Mouse (Mus musculus) gastrocnemius, postnatal 4 days (tissue): ENCODE data around the gene Olig1. TPM values are rescaled to one million over a fixed set of nuclear protein-coding genes. Genes with fewer than 3 reads are reported as not detected.

Source experiments
- DNase-seq, 2 experiments: peaks; one replicate each; pipeline ENCODE4 v3.0.0; 2021 to 2022; ENCODE audit warnings: low spot score in 2 of 2, mixed read lengths in 2 of 2
- long read RNA-seq, 2 experiments: library from polyadenylated mRNA; stranded (forward); transcript quantifications; one replicate each; pipeline ENCODE4 v2.0.0; 2021
- total RNA-seq, 2 experiments: library from RNA; stranded (reverse); gene quantifications; 2 replicates each; pipeline ENCODE4 v1.2.3; 2021

Olig1 gene
- total RNA-seq = under 1 TPM in 1 of 2 experiments, not detected in 1; 0.25 TPM
- long read RNA-seq, experiment 1 = 0 reads
- long read RNA-seq, experiment 2 = 0 reads

DNA sequence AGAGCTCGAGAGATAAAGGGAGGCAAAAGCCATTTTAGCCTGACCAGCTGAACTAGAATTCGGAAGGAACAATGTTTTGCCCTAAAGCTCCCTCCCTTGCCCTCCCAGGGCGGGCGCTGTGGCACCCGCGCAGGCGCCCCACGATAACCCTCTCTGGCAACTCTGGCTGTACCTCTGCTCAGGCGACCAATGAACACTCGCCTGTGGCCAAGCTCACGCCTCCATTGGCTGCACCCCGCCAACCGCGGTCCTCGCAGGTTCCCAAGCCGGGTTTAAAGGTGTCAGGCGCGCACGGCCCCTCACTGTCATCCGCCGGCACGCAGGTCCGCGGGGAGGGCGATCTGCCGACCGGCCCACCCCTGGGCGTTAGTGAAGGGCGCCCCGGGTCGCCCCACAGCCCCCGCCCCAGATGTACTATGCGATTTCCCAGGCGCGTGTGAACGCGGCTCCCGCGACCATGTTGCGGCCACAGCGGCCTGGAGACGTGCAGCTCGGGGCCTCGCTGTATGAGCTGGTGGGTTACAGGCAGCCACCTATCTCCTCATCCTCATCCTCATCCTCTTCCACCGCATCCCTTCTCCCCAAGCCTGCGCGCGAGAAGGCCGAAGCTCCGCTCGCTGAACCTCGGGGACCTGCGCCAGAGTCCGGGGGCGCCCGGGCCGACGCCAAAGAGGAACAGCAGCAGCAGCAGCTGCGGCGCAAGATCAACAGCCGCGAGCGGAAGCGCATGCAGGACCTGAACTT lies at the start of gene Olig1:
Olig1 (plus strand) TSS at position 305 of the 744 bp plus-strand sequence.
- peak in 1 of 2 experiments; percentile 40 for DNase-seq

DNA sequence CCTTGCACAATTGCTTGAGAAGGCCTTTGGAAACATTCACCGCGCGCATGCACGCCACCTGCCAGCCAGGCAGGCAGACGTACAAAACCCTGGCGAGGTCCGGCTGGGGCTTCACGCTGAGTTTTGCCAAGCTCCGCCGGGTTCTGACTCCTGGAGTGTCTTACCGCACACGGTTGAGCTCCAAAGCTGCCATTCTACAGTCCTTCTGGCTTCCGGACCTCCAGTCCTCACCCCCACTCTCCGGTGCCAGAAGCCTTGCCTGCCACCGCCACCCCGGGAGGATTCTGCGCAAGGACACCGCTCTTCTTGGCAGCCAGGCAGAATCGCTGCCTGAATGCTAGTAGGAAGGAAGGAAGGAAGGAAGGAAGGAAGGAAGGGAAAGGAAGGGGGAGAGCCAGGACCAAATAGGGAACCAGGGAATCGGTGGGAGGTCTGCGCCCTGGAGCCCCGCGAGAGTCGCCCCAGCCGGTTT lies 47.4 kb upstream of the Olig1 start:
- no peak for DNase-seq

GRCm38 (mm10) chr16:91222643-91223271 lies 46.8 kb upstream of the Olig1 start:
- DNase-seq = peak in 1 of 2 experiments; percentile 18

DNA sequence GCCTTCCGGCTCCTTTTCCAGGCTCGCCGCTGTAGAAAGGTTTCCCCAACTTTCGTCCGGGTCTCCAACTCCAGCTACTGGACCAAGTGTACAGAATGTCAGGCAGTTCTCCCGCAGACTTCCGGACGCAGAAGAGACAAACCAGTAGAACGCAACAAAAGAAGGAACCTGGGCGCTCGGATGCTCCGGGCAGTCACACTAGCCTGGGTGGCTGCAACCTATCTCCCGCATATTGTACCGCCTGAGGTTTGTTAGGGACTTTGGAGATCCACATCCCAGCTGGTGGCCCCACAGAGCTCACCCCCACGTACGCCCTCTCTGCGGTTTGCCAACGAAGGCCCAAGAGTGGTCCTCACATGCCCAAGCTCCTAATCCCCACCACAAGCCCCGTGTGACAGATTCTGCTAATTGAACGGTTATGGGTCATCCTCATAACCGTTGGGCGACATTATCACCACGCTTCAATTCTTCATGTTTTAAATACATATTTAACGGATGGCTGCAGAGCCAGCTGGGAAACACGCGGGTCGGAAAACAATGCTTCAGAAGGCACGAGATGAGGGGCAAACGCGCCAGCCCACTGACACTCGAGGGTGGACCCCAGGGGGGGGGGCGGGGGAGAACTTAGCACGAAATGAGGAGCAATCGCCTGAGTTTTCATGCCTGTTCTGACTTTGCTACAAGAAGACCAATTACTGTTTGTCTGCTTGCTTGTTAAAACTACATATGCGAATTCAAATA lies 46.1 kb upstream of the Olig1 start:
- DNase-seq = no peak

DNA sequence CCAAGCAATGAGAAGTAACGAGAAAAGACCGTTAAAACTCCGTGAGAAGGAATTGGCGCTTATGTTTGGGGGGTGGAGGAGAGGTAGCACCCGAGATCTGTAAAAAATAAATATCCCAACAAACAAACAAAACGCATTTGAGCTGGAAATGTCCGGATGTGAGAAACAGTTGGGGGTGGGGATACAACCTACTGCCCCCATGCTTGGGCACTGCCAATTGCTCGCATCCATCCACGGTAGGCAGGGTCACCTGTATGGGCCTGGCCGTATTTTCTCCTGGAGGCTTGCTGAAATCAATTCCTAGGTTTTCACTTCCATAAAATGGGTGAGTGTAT lies 45.5 kb upstream of the Olig1 start:
- DNase-seq = no peak

DNA sequence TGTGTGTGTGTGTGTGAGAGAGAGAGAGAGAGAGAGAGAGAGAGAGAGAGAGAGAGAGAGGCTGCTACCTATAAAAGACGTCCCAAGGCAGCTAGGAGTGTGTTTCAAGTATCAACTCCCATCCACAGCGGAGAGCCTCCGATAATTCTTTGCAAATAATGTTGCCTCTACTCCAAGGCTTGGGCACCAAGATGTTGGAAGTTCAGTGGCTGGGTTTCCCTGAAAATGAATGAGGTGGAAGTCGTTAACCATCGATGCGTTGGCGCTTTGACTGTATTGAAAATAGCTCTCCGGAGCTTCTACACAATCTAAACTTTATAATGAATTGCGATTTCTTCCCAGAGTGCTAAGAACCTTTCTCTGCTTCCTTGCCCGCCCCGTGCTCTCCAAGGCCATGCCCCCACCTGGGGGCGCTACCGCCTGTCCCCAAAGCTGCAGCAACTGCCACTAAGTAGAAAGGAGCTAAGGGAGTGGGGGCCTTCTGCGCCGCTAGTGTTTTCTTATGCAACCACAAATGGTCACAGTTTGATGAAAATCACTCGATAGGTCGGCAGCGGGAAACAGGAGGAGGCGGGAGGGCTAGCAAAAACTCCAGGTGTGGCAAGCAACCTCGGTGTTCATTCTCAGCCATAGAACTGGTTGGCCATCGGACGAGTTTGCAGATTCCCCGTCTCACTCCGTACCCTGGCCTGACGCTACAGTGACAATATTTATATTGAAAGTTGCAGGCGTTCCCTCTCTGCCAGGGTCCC lies 44.9 kb upstream of the Olig1 start:
- no peak for DNase-seq

DNA sequence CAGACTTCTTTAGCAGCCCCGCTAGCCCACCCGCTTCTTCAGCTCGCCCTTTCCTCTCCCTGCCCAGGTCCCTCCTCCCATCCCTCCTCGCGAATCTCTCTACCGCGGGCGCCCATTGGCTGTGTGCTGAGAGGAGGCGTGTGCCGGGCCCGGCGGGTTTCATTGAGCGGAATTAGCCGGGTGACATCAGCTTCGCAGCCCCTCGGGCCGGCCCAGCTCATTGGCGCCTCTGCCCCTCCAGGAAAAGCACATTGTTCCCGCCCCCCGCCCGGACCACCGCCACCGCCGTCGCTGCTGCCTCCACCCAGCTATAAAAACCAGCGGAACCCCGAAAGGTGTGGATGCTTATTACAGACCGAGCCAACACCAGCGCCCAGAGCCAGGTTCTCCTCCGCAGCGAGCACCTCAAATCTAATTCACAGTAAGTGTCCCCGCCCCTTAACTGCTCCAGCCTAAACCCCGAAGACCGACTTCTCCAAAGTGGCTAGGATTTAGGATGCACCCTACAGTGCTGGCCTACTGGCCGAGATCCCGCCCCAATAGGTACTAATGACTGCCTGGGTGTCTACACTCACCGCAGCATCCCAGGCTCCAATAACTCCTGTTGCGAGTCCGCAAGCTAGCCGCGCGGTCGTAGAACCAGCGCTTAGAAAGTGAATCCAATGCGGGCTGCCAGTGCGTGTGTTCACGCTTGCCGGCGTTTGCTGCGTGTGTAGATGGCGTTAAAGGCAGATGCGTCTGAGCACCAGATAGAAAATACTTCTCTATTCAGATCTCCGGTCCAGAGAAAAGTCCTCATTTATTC lies 44.1 kb upstream of the Olig1 start, which contains the start of gene Olig2:
Olig2 (plus strand) TSS at position 225 of the 805 bp plus-strand sequence.
- no peak for DNase-seq

DNA sequence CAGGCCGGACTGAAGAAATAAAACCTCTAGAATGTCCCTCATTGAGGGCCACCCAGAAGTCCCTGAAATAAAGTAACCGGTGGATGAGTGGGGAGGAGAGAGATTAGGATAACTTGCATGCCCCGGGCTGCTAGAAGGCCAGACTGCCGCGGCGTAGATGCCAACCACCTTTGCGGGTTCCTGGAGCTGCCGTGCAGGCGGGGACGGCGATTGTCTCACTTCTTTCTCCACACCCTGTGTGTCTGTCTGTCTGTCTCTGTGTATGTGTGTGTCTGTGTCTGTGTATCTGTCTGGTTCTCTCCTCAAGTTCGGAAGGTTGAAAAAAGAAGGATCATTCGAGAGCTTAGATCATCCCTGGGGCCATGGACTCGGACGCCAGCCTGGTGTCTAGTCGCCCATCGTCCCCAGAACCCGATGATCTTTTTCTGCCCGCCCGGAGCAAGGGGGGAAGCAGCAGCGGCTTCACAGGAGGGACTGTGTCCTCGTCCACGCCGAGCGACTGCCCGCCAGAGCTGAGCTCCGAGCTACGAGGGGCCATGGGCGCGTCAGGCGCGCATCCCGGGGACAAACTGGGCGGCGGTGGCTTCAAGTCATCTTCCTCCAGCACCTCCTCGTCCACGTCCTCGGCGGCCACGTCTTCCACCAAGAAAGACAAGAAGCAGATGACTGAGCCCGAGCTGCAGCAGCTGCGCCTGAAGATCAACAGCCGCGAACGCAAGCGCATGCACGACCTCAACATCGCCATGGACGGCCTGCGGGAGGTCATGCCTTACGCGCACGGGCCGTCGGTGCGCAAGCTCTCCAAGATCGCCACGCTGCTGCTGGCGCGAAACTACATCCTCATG lies 43.3 kb upstream of the Olig1 start:
- peak in 1 of 2 experiments; percentile 13 for DNase-seq

- no peak for DNase-seq
Observed at GRCm38 (mm10) chr16:91226883-91227759, 42.5 kb upstream of the Olig1 start.

DNA sequence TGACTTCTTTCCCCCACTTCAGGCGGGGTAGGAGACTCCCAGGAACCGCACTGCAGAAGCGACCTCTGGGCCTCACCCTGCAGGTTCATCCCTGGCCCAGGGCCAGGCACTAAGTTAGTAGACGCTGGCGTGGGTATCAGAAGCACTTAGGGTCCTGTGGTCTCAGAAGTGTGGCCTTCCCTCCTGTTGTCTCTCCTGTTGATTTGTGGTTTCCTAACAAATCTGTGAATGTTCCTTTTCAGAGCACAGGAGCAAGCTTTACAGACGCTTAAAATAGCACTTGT lies 41.9 kb upstream of the Olig1 start:
- DNase-seq = no peak

DNA sequence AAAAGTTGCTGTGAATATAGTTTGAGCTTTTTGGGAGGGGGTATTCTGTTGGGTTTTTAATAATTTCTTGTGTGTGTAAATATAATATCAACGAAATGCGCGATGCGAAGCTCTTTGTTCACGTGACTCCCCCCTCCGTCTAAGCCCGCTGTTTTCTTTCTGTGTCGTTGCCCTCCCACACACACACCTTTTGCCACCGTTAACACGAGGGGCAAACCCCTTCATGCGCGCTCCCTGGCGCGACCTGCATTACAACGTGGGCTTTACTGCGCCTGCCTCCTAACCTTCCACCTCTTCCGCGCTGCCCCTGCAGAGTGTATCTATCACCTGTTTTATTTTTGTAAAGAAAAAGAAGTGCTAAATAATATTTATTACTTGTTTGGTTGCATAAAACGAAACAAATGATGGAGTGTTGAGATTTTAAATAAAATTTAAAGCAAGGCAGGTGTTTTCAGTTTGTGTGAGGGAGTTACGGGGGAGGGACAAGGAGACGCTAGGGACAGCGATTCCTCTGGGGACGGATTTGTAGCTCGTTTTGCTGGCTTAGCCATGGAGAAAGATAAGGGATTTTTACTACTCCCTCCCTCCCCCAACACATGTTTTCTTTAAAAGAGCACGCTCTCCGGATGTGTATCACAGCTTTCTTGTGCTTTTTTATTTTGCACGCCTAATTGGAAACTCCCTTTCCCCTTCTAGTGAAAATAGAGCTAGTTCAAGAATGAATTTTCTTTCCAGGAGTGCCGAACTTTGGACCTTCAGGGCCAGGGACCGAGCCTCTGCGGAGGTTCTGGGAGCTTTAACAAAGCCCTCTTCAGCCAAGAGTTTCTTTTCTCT lies 41.1 kb upstream of the Olig1 start:
- no peak for DNase-seq

- no peak for DNase-seq
Observed at GRCm38 (mm10) chr16:91229072-91229348, 40.6 kb upstream of the Olig1 start.

- no peak for DNase-seq
Observed at GRCm38 (mm10) chr16:91229643-91230042, 39.9 kb upstream of the Olig1 start.

DNA sequence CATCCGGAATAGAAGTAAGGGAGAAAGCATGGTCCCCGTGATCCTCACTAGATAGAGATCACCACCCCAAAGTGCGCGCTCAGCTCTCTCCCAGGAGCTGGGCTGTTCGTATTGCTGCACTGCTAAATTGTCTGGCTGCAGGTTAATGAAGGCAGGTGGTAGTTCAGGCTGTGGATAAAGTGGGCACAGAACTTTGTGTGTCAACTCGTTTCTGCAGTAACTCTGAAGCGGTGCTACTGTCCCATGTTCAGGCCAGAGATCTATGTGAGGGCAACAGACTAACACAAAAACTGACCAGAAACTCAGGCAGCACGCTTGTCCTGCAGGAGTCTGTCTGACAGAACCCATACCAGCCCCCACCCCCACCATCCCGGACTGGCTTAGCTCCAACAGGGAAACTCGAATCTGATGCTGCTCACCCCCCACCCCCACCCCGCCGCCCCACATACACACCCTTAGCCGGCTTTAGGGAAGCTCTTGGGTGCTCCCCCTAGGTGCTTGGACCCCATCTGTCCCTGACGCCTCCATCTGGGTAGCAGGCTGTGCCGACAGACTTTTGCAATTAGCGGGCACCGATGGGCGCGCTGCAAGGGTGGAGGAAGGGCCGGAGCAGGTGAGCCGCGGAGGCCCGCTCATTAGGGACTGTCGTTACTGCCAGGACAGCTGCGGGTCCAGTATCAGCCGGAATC lies 37.6 kb upstream of the Olig1 start:
- no peak for DNase-seq

GRCm38 (mm10) chr16:91232470-91233240 lies 36.9 kb upstream of the Olig1 start:
- DNase-seq = no peak

DNA sequence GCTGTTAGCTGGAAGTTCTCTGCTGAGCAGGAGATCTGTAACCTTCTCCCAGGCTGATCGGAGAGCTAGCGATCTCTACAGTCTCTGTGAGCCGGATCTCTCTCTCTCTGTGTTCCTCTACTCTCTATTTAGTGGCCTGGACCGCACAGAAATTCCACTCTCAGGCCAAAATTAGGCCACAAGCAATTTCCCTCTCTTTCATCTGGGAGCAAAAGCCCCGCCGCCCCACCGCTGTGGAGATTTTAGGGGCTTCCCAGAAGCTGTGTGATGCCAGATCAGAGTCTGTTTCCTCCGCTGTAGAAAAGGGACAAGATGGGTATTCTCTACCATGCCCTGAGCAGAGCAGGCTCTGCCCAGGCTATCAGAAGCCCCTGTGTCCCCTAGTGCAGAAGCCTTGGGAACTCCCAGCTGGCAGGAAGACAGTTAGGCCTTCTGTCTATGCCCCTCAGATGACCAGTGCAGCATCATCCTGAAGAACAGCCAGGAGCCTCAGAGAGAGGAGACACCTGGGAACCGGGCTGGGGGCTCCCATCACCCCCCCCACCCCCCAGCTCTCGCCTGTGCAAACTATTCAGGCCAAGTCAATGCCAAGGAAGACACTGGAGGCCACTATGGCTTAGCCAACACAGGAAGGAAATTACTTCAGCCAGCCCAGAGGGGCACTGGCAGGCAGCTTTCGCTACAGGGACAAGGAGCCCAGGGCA lies 36.2 kb upstream of the Olig1 start:
- no peak for DNase-seq
